Mouse (Mus musculus): ENCODE measurements at regions not wholly inside any gene's neighbourhood (a gene's known extent, or its start where the extent isn't known, plus 50 kb on each side); places are given as distances from the start of the nearest gene placed in this dataset.

GRCm38 (mm10) chr3:80631391-80631790, 171.2 kb downstream of the Gria2 start:
- DNase-seq (ENCODE audit: low read depth): no peak
- no peak for TF ChIP-seq CTCF (IDR thresholded peaks at IDR 0.05; ENCODE audit: borderline replicate concordance, extremely low read depth, insufficient read depth, insufficient read length)
- TF ChIP-seq POLR2A (IDR thresholded peaks at IDR 0.05; ENCODE audit: borderline replicate concordance, extremely low read depth, insufficient read depth, insufficient read length, poor library complexity, severe bottlenecking): no peak

- no peak for TF ChIP-seq CTCF (IDR thresholded peaks at IDR 0.05; ENCODE audit: borderline replicate concordance, extremely low read depth, insufficient read depth, insufficient read length)
- TF ChIP-seq POLR2A (IDR thresholded peaks at IDR 0.05; ENCODE audit: borderline replicate concordance, extremely low read depth, insufficient read depth, insufficient read length, poor library complexity, severe bottlenecking): no peak
- DNase-seq (ENCODE audit: low read depth): peak; percentile 9
Observed at GRCm38 (mm10) chr3:80610414-80610813, 192.2 kb downstream of the Gria2 start.

- peak; percentile 79 for DNase-seq (ENCODE audit: low read depth)
- TF ChIP-seq CTCF (IDR thresholded peaks at IDR 0.05; ENCODE audit: borderline replicate concordance, extremely low read depth, insufficient read depth, insufficient read length): no peak
- TF ChIP-seq POLR2A (IDR thresholded peaks at IDR 0.05; ENCODE audit: borderline replicate concordance, extremely low read depth, insufficient read depth, insufficient read length, poor library complexity, severe bottlenecking): no peak
Observed at GRCm38 (mm10) chr3:80608467-80608866, 194.2 kb downstream of the Gria2 start.

- peak; percentile 84 for DNase-seq (ENCODE audit: low read depth)
- TF ChIP-seq POLR2A (IDR thresholded peaks at IDR 0.05; ENCODE audit: borderline replicate concordance, extremely low read depth, insufficient read depth, insufficient read length, poor library complexity, severe bottlenecking) (no peak), CTCF (IDR thresholded peaks at IDR 0.05; ENCODE audit: borderline replicate concordance, extremely low read depth, insufficient read depth, insufficient read length) (no peak)
Observed at GRCm38 (mm10) chr3:80607809-80608208, 194.8 kb downstream of the Gria2 start.

- DNase-seq (ENCODE audit: low read depth): no peak
- no peak for TF ChIP-seq POLR2A (IDR thresholded peaks at IDR 0.05; ENCODE audit: borderline replicate concordance, extremely low read depth, insufficient read depth, insufficient read length, poor library complexity, severe bottlenecking)
- no peak for TF ChIP-seq CTCF (IDR thresholded peaks at IDR 0.05; ENCODE audit: borderline replicate concordance, extremely low read depth, insufficient read depth, insufficient read length)
Observed at GRCm38 (mm10) chr3:80597549-80597948, 205.1 kb downstream of the Gria2 start.

- TF ChIP-seq POLR2A (IDR thresholded peaks at IDR 0.05; ENCODE audit: borderline replicate concordance, extremely low read depth, insufficient read depth, insufficient read length, poor library complexity, severe bottlenecking) (no peak), CTCF (IDR thresholded peaks at IDR 0.05; ENCODE audit: borderline replicate concordance, extremely low read depth, insufficient read depth, insufficient read length) (no peak)
- DNase-seq (ENCODE audit: low read depth): peak; percentile 33
Observed at GRCm38 (mm10) chr3:80567514-80567913, 235.1 kb downstream of the Gria2 start.

- peak; percentile 45 for DNase-seq (ENCODE audit: low read depth)
- TF ChIP-seq POLR2A (IDR thresholded peaks at IDR 0.05; ENCODE audit: borderline replicate concordance, extremely low read depth, insufficient read depth, insufficient read length, poor library complexity, severe bottlenecking) (no peak), CTCF (IDR thresholded peaks at IDR 0.05; ENCODE audit: borderline replicate concordance, extremely low read depth, insufficient read depth, insufficient read length) (no peak)
Observed at GRCm38 (mm10) chr3:80566236-80566635, 236.4 kb downstream of the Gria2 start.

GRCm38 (mm10) chr3:80546151-80546695, 256.4 kb downstream of the Gria2 start:
- TF ChIP-seq POLR2A (IDR thresholded peaks at IDR 0.05; ENCODE audit: borderline replicate concordance, extremely low read depth, insufficient read depth, insufficient read length, poor library complexity, severe bottlenecking) (no peak), CTCF (IDR thresholded peaks at IDR 0.05; ENCODE audit: borderline replicate concordance, extremely low read depth, insufficient read depth, insufficient read length) (no peak)
- DNase-seq (ENCODE audit: low read depth): no peak

- no peak for TF ChIP-seq POLR2A (IDR thresholded peaks at IDR 0.05; ENCODE audit: borderline replicate concordance, extremely low read depth, insufficient read depth, insufficient read length, poor library complexity, severe bottlenecking)
- no peak for TF ChIP-seq CTCF (IDR thresholded peaks at IDR 0.05; ENCODE audit: borderline replicate concordance, extremely low read depth, insufficient read depth, insufficient read length)
- DNase-seq (ENCODE audit: low read depth): peak; percentile 55
Observed at GRCm38 (mm10) chr3:80543783-80544182, 258.9 kb downstream of the Gria2 start.

GRCm38 (mm10) chr3:80541382-80541781, 261.3 kb downstream of the Gria2 start:
- DNase-seq (ENCODE audit: low read depth): peak; percentile 83
- no peak for TF ChIP-seq CTCF (IDR thresholded peaks at IDR 0.05; ENCODE audit: borderline replicate concordance, extremely low read depth, insufficient read depth, insufficient read length)
- TF ChIP-seq POLR2A (IDR thresholded peaks at IDR 0.05; ENCODE audit: borderline replicate concordance, extremely low read depth, insufficient read depth, insufficient read length, poor library complexity, severe bottlenecking): no peak

GRCm38 (mm10) chr3:80533706-80534349, 268.8 kb downstream of the Gria2 start:
- DNase-seq (ENCODE audit: low read depth): peak; percentile 78
- TF ChIP-seq CTCF (IDR thresholded peaks at IDR 0.05; ENCODE audit: borderline replicate concordance, extremely low read depth, insufficient read depth, insufficient read length) (no peak), POLR2A (IDR thresholded peaks at IDR 0.05; ENCODE audit: borderline replicate concordance, extremely low read depth, insufficient read depth, insufficient read length, poor library complexity, severe bottlenecking) (no peak)

GRCm38 (mm10) chr3:80514026-80514425, 288.6 kb downstream of the Gria2 start:
- TF ChIP-seq POLR2A (IDR thresholded peaks at IDR 0.05; ENCODE audit: borderline replicate concordance, extremely low read depth, insufficient read depth, insufficient read length, poor library complexity, severe bottlenecking): no peak
- no peak for TF ChIP-seq CTCF (IDR thresholded peaks at IDR 0.05; ENCODE audit: borderline replicate concordance, extremely low read depth, insufficient read depth, insufficient read length)
- DNase-seq (ENCODE audit: low read depth): peak; percentile 43

All from brain, embryonic 14.5 days (tissue).